Mouse (Mus musculus): ENCODE data around the gene Lrriq4. TPM values are rescaled to one million over a fixed set of nuclear protein-coding genes. Genes with fewer than 3 reads are reported as not detected.
A peak's percentile ranks its signal among the peaks of the same experiment; 100 is the strongest.

The Lrriq4 gene
- polyA plus RNA-seq, 1 experiment from 2014 or later = not detected

DNA sequence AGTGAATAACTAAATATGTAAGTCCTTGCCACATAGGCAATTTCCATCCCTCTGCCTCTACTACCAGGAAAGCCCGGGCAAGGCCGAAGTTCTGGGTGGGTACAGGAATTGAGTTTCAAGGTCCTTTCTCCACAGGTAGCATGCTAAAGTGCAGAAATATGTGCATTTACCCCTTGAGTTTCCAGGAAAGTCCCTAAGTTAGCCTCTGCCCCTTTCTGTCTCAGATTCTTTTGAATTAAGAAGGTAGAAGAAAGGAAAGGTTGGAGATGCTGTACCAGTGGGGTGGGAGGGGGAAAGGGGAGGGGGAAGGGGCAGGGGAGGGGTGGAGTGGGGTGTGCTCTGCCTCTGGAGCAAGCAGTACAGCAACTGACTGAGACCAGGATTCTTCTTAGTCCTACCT, 4.2 kb downstream of the Lrriq4 start:
- no peak overlapping the region for H3K9ac ChIP-seq (ENCODE audit: low read depth, low read length)
- WGBS = 94% methylated on average over 2 of the region's 2 CpGs
- H3K27me3 ChIP-seq (ENCODE audit: control insufficient read depth, insufficient read depth, low read depth, low read length) = peaks cover 7% of the 10 kb centered on the region
- H3K4me1 ChIP-seq (ENCODE audit: control insufficient read depth, insufficient read depth, low read length) = peaks cover 8% of the 10 kb centered on the region; the same call in 1 of the 2 replicates
- no peak overlapping the region for H3K4me2 ChIP-seq (ENCODE audit: low read length)
- no peak overlapping the region for H3K4me3 ChIP-seq (ENCODE audit: low read depth, low read length)
- no peak overlapping the region for H3K27ac ChIP-seq (ENCODE audit: low read length)
- no peaks in the 10 kb centered on the region for H3K36me3 ChIP-seq (ENCODE audit: control insufficient read depth, insufficient read depth, low read length)
- H3K9me3 ChIP-seq (replicated peaks; ENCODE audit: control insufficient read depth, low read length, poor library complexity, severe bottlenecking) = no peaks in the 10 kb centered on the region
- no peak for ATAC-seq

DNA sequence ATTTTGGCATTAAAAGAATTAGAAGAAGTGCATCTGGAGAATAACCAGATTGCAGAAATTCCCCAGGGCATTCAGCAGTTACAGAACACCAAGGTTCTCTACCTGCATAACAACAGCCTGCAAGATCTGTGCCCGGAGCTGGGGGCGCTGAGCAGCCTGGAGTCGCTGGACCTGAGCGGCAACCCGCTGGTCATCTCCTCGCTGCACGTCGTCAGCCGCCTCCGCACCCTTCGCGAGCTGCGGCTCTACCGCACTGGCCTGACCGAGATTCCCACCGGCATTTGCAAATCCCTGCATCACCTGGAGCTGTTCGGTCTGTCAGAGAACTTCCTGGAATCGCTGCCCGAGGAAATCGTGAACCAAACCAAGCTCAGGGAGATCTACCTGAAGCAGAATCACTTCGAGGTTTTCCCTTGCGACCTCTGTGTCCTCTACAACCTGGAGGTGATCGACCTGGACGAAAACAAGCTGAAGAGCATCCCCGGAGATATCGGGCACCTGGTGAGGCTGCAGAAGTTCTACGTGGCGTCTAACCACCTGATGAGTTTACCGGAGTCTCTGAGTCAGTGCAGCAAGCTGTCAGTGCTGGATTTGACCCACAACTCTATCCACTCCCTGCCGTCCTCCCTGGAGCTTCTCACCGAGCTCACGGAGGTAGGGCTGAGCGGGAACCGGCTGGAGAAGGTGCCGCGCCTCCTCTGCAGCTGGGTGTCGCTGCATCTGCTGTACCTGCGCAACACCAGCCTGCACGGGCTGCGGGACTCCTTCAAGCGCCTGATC, 5.9 kb downstream of the Lrriq4 start:
- peaks cover 8% of the 10 kb centered on the region; the same call in 1 of the 2 replicates for H3K4me1 ChIP-seq (ENCODE audit: control insufficient read depth, insufficient read depth, low read length)
- no peak overlapping the region for H3K27ac ChIP-seq (ENCODE audit: low read length)
- H3K4me3 ChIP-seq (ENCODE audit: low read depth, low read length) = peak overlapping the region; percentile 42
- H3K9me3 ChIP-seq (replicated peaks; ENCODE audit: control insufficient read depth, low read length, poor library complexity, severe bottlenecking) = no peaks in the 10 kb centered on the region
- peak overlapping the region; percentile 84 for H3K4me2 ChIP-seq (ENCODE audit: low read length)
- peak overlapping the region; percentile 59 for H3K9ac ChIP-seq (ENCODE audit: low read depth, low read length)
- no peaks in the 10 kb centered on the region for H3K36me3 ChIP-seq (ENCODE audit: control insufficient read depth, insufficient read depth, low read length)
- peaks cover 7% of the 10 kb centered on the region for H3K27me3 ChIP-seq (ENCODE audit: control insufficient read depth, insufficient read depth, low read depth, low read length)
- WGBS = under 1% methylated on average over 41 of the region's 41 CpGs
- peak; percentile 93 for ATAC-seq

DNA sequence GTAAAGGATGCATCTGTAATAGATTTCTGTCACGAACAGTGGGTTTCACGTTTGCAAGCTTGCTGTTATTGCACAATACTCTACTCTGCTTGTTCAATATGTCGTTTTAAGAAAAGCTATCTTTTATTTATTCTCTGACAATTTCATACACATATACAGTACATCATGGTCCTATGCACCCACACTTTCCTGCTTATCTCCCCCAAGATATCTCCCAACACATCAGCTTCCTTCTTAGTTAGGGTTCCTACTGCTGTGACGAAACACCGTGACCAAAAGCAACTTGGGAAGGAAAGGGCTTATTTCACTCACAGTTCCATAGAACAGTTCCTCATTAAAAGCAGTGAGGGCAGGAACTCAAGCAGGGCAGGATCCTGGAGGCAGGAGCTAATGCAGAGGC, 11.6 kb downstream of the Lrriq4 start:
- Histone ChIP-seq H3K4me3 (ENCODE audit: low read depth, low read length) (no peak overlapping the region), H3K9ac (ENCODE audit: low read depth, low read length) (no peak overlapping the region), H3K27me3 (ENCODE audit: control insufficient read depth, insufficient read depth, low read depth, low read length) (no peaks in the 10 kb centered on the region; the same call in 1 of the 2 replicates), H3K27ac (ENCODE audit: low read length) (no peak overlapping the region), H3K9me3 (replicated peaks; ENCODE audit: control insufficient read depth, low read length, poor library complexity, severe bottlenecking) (no peaks in the 10 kb centered on the region), H3K4me1 (ENCODE audit: control insufficient read depth, insufficient read depth, low read length) (no peaks in the 10 kb centered on the region), H3K36me3 (ENCODE audit: control insufficient read depth, insufficient read depth, low read length) (no peaks in the 10 kb centered on the region), H3K4me2 (ENCODE audit: low read length) (no peak overlapping the region)
- ATAC-seq = no peak
- WGBS = 92% methylated on average over 5 of the region's 5 CpGs

DNA sequence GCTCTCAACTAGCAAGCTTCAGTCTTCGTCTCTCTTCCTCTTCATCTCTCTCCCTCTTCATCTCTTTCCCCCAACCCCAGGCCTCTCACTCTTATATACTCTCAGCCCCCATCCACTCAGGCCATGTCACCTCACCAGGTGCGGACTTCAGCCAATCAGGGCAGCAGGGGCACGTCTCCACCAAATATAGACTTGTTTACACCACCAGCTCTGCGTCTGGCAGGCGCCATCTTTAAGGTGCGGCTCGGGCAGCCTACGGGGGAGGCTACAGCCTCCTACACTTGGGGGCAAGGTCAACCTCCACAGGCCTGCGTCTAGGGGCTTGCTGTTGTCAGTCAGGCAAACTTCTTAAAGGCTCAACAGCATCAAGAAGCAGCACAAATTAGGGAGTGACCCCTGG, 14.2 kb downstream of the Lrriq4 start:
- no peak for ATAC-seq
- Histone ChIP-seq H3K27ac (ENCODE audit: low read length) (no peak overlapping the region), H3K4me2 (ENCODE audit: low read length) (no peak overlapping the region), H3K4me3 (ENCODE audit: low read depth, low read length) (no peak overlapping the region), H3K9me3 (replicated peaks; ENCODE audit: control insufficient read depth, low read length, poor library complexity, severe bottlenecking) (no peaks in the 10 kb centered on the region), H3K27me3 (ENCODE audit: control insufficient read depth, insufficient read depth, low read depth, low read length) (no peaks in the 10 kb centered on the region), H3K4me1 (ENCODE audit: control insufficient read depth, insufficient read depth, low read length) (no peaks in the 10 kb centered on the region), H3K9ac (ENCODE audit: low read depth, low read length) (no peak overlapping the region), H3K36me3 (ENCODE audit: control insufficient read depth, insufficient read depth, low read length) (no peaks in the 10 kb centered on the region)
- 91% methylated on average over 9 of the region's 9 CpGs for WGBS

DNA sequence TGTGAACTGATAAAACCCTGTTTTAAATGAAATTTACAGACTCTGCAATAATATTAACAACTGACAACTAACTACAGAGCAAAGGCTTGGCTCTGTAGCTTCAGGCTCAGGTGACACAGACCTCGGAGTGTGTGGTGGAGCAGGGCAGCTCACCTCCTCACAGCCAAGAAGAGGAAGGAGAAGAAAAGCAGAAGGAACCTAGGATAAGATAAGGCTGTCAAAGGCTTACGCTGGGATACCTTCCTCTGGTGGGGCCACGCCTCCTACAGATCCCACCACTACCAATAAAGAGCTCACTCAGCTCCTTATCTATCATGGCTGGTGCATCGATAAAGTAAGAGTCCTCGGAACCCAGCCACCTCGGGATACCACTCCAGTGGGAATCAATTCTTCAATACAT, 38.9 kb downstream of the Lrriq4 start:
- no peaks in the 10 kb centered on the region for H3K27me3 ChIP-seq (ENCODE audit: control insufficient read depth, insufficient read depth, low read depth, low read length)
- no peak overlapping the region for H3K4me3 ChIP-seq (ENCODE audit: low read depth, low read length)
- H3K27ac ChIP-seq (ENCODE audit: low read length) = no peak overlapping the region
- no peak for ATAC-seq
- H3K9me3 ChIP-seq (replicated peaks; ENCODE audit: control insufficient read depth, low read length, poor library complexity, severe bottlenecking) = no peaks in the 10 kb centered on the region
- no peak overlapping the region for H3K4me2 ChIP-seq (ENCODE audit: low read length)
- H3K4me1 ChIP-seq (ENCODE audit: control insufficient read depth, insufficient read depth, low read length) = no peaks in the 10 kb centered on the region
- H3K36me3 ChIP-seq (ENCODE audit: control insufficient read depth, insufficient read depth, low read length) = no peaks in the 10 kb centered on the region
- H3K9ac ChIP-seq (ENCODE audit: low read depth, low read length) = no peak overlapping the region
- WGBS = 87% methylated on average over 6 of the region's 6 CpGs

DNA sequence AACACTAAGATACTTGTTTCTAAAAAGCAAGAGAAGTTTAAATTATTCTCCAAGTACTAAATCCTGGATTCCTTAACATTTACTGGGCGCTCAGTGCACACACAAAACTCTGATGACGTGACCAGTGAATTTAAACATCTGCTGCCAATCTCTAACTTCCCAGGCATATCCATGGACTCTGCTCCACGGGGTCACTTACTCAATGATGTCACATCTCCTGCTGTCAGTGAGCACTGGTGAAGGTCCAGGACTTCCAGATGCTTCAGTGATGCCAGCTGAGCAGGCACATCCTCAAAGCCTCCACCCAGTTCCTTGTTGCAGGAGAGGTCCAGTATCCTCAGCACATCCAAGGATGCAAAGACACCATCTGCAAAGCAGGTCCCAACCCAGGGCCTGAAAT, 42.9 kb downstream of the Lrriq4 start:
- no peaks in the 10 kb centered on the region for H3K27me3 ChIP-seq (ENCODE audit: control insufficient read depth, insufficient read depth, low read depth, low read length)
- no peak overlapping the region for H3K4me2 ChIP-seq (ENCODE audit: low read length)
- H3K9me3 ChIP-seq (replicated peaks; ENCODE audit: control insufficient read depth, low read length, poor library complexity, severe bottlenecking) = no peaks in the 10 kb centered on the region
- no peaks in the 10 kb centered on the region for H3K36me3 ChIP-seq (ENCODE audit: control insufficient read depth, insufficient read depth, low read length)
- 83% methylated on average over 3 of the region's 3 CpGs for WGBS
- H3K9ac ChIP-seq (ENCODE audit: low read depth, low read length) = no peak overlapping the region
- no peak for ATAC-seq
- H3K4me1 ChIP-seq (ENCODE audit: control insufficient read depth, insufficient read depth, low read length) = no peaks in the 10 kb centered on the region
- H3K4me3 ChIP-seq (ENCODE audit: low read depth, low read length) = no peak overlapping the region
- no peak overlapping the region for H3K27ac ChIP-seq (ENCODE audit: low read length)

DNA sequence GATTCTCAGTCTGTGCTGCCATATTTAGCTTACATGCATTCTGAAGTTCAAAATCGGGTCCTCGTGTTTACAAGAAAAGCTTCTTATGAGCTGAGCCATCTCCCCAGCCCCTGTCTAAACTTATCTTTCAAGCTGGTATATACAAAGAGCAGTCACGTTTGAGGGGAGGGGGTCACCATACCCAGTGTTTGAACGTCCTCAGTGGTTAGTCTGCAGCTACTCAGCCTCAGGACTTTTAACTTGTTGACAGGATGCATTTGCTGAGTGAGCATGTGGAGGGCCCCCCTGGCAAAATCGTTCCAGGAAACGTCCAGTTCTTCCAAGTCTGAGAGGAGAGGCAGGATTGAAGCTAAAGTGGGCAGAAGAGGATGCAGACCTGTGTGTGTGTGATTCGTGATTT, 46.7 kb downstream of the Lrriq4 start:
- Histone ChIP-seq H3K9ac (ENCODE audit: low read depth, low read length) (no peak overlapping the region), H3K4me2 (ENCODE audit: low read length) (no peak overlapping the region), H3K36me3 (ENCODE audit: control insufficient read depth, insufficient read depth, low read length) (no peaks in the 10 kb centered on the region), H3K27me3 (ENCODE audit: control insufficient read depth, insufficient read depth, low read depth, low read length) (no peaks in the 10 kb centered on the region), H3K9me3 (replicated peaks; ENCODE audit: control insufficient read depth, low read length, poor library complexity, severe bottlenecking) (no peaks in the 10 kb centered on the region), H3K4me3 (ENCODE audit: low read depth, low read length) (no peak overlapping the region), H3K4me1 (ENCODE audit: control insufficient read depth, insufficient read depth, low read length) (no peaks in the 10 kb centered on the region), H3K27ac (ENCODE audit: low read length) (no peak overlapping the region)
- no peak for ATAC-seq
- 83% methylated on average over 7 of the region's 7 CpGs for WGBS

DNA sequence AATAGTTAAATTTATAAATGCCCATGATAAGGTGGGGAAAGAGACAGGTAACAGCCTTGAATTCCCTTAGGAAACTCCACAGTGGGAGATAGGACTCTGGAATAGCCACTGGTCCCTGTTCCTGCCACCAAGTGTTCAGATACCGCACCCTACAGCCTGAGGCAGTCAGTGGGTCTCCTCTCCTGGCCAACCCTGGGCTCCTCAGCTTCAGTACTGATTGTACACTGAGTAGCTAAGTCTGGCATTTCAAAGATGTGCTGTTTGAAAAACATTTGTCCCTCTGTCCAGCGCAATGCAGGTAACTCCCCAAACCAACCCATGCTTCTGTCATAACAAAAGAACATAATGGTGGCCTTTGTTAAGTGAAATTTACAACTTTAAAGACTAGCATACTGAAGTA, 51.4 kb downstream of the Lrriq4 start:
- H3K4me2 ChIP-seq (ENCODE audit: low read length) = no peak overlapping the region
- H3K27me3 ChIP-seq (ENCODE audit: control insufficient read depth, insufficient read depth, low read depth, low read length) = no peaks in the 10 kb centered on the region
- WGBS = 98% methylated on average over 2 of the region's 2 CpGs
- H3K27ac ChIP-seq (ENCODE audit: low read length) = no peak overlapping the region
- H3K9me3 ChIP-seq (replicated peaks; ENCODE audit: control insufficient read depth, low read length, poor library complexity, severe bottlenecking) = no peaks in the 10 kb centered on the region
- no peak overlapping the region for H3K9ac ChIP-seq (ENCODE audit: low read depth, low read length)
- no peaks in the 10 kb centered on the region for H3K36me3 ChIP-seq (ENCODE audit: control insufficient read depth, insufficient read depth, low read length)
- H3K4me3 ChIP-seq (ENCODE audit: low read depth, low read length) = no peak overlapping the region
- no peak for ATAC-seq
- no peaks in the 10 kb centered on the region for H3K4me1 ChIP-seq (ENCODE audit: control insufficient read depth, insufficient read depth, low read length)

DNA sequence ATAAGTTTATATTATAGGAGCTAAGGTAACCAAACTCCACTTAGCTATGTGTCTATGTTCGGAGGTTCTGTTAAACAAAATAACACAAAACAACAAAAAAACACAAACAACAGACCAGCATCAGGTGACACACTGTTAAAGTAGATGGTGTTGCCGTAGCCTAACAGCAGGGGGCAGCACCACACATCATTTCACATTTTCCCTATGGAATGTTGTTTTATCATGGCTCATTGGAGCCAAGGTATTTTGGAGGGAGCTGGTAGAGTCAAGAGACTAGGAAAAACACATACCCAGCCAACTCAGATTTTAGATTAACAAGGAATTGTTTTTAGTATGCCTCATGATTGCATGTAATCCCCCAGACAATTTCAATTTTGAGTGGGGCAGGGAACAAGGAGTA, 52.0 kb downstream of the Lrriq4 start:
- WGBS = 17% methylated on average over 2 of the region's 2 CpGs
- H3K9me3 ChIP-seq (replicated peaks; ENCODE audit: control insufficient read depth, low read length, poor library complexity, severe bottlenecking) = no peaks in the 10 kb centered on the region
- ATAC-seq = no peak

More for the DNA sequence above, 52.0 kb downstream of the Lrriq4 start:
- no peaks in the 10 kb centered on the region for H3K36me3 ChIP-seq (ENCODE audit: control insufficient read depth, insufficient read depth, low read length)
- no peak overlapping the region for H3K4me2 ChIP-seq (ENCODE audit: low read length)
- no peaks in the 10 kb centered on the region for H3K27me3 ChIP-seq (ENCODE audit: control insufficient read depth, insufficient read depth, low read depth, low read length)
- H3K4me3 ChIP-seq (ENCODE audit: low read depth, low read length) = no peak overlapping the region
- H3K4me1 ChIP-seq (ENCODE audit: control insufficient read depth, insufficient read depth, low read length) = no peaks in the 10 kb centered on the region
- H3K9ac ChIP-seq (ENCODE audit: low read depth, low read length) = no peak overlapping the region
- no peak overlapping the region for H3K27ac ChIP-seq (ENCODE audit: low read length)
